Mouse (Mus musculus) inflammation-experienced regulatory T-cells, adult 6 months (primary cell): ENCODE measurements around the gene Sfmbt1. TPM values are rescaled to one million over a fixed set of nuclear protein-coding genes. Genes with fewer than 3 reads are reported as not detected.

ENCODE experiments used
- ATAC-seq: one replicate; pipeline ENCODE4 v1.8.0; 2017
- polyA plus RNA-seq, 3 experiments: library from polyadenylated mRNA; unstranded; fragments of 100-300 nt; shearing (Covaris generic); gene quantifications; one replicate each; pipeline ENCODE4 v1.2.1; 2017

The Sfmbt1 gene
- polyA plus RNA-seq, result 1 to 10 TPM; 7.1 to 9.9 (median 9.4) TPM

DNA sequence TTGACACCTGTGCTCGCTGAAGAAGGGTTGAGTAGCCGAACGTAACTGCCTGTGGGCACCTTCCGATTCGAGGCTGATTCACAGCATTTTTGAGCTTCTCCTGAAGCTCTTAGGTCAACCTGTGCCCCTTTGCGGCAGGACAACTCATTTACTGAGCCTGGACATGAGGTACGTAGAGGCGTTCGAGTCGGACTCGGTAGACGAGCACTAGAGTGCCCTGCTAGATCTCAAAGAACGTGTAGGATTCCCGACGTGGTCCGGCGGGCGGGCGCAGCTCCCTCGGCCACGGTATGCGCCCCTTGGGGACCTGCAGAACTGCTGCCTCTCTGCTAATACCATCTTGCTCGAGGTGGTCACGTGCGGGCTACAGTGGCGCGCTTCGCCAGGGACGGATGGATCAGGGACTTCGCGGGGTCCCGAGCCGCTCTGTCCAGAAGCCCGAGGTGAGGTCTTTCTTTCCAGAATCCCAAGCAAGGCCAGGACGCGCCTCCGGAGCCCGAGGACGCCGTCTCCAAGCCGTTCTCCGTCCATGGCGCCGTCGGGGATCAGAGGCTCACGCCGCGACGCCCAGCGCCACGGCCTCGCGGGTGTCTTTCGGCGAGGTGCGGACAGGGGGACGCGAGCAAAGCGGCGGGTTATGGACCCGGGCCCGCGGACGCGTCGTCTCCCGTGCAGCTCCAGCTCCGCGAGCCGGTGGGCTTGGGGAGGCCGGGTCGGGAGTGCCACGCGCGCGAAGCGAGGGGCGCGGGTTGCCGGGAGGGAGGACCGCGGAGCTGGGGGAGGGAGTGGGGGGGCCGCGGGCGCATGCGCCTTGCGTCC is at the start of gene Sfmbt1:
Gene Sfmbt1, plus strand, starts transcription at position 51 of the 819 bp plus-strand sequence.
- ATAC-seq, result peak; percentile 36

DNA sequence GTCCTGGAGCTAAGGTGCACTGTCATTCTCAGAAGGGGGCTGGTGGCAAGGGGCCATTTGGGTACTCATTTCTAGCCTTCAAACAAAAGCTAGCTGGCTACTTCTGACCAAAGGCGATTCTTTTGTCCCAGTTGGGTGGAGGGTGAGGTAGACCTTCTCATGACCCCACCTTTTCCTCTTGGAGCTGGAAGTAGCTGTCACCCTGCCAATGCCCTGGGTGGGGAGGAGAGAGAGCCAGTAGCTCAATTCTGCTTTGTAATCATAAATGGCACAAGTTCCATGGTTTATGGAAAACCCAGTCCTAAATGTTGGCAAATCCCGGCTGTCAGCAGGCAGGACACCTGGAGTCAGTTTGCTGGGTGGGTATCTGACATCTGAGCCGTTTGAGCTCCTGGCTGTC is 48.6 kb upstream of the Sfmbt1 start:
- ATAC-seq, result no peak

DNA sequence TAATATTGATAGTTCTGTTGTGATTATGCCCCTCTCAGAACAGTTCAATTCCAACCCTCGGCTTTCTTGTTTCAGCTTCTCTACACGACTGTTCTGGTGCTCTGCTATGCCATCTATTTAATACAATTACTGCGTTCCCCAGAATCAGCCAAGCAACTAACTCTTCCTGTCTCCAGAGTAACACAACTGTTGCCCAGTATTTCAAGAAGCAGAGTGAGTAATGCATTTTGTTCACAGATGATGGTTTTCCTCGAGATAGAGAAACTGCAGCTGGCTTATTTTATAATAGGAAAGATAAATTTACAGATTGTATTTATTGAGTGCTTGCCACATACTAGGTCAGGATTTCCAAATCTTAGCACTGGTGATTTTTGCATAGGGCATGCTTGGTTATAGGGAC is 48.0 kb upstream of the Sfmbt1 start:
- ATAC-seq, result no peak

DNA sequence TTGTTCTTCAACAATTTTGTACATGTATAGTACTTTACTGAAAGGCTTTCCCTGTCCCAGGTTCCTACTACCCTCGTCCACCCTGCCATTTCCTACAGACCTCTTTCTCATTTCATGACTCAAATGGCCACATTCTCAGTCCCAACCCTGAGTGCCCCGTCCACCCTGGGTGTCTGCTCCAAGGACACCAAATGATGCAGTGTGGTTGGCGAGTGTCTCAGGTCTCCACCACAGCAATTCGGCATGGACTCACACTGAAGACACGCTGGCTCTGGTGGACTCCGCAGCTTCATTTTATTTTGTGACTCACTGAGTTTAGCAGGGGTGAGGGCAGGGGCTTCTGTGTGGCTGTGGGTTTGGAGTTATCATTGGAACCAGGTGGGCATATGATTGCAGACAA is 44.5 kb upstream of the Sfmbt1 start:
- ATAC-seq, result no peak

DNA sequence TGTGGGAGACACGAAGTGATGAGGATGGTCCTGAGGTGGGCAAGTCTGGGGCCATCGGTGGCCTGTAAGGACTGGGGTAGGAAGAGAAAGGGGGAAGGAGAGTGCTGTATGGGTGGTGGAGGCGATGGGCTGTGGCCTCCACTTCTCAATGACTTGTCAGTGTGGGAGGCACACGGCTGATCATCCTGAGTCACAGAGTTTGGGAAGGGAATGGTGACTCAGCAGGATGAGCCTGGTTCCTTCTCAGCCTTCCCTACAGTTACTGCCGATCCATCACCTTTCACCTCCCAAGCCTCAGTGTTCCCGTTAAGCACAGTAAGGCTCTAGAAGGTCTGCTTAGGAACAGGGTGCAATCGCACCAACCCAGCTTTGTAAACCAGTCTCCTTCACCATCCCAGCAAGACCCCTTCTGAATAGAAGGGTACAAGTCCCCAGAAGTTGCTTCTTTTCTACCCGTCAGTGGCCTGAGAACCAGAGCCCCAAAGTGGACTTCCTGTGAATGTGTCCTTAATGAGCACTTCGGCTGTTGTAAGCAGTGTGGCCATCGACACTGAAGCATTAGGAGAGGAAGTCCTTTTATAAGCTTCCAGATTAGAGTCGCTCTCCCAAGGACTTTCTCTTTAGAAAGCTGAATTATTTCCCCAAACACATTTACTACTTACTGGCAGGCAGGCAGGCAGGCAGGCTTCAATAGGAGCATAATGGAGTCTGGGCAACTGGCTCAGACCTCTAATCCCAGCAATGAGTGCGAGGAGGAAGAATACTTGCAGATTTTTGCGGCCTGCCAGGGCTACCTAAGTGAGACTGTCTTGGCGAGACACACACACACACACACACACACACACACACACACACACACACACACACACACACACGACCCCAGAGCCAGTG is 43.3 kb upstream of the Sfmbt1 start:
- ATAC-seq, result no peak

DNA sequence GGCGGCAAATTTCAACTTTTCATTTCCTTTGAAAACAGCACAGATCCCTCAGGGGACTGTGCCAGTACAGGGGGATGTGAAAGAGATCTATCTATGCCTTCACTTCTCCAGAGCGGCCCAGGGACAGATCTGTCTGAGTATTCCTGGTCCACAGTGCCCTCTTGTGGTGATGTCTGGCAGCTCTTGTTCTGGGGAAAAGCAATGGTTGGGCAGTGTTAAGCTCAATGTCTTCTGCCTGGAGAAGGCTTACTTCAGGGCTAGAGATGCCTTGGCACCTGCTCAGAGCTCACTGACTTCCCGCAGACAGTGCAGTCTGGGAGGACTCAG is 42.7 kb upstream of the Sfmbt1 start:
- ATAC-seq, result peak; percentile 77

DNA sequence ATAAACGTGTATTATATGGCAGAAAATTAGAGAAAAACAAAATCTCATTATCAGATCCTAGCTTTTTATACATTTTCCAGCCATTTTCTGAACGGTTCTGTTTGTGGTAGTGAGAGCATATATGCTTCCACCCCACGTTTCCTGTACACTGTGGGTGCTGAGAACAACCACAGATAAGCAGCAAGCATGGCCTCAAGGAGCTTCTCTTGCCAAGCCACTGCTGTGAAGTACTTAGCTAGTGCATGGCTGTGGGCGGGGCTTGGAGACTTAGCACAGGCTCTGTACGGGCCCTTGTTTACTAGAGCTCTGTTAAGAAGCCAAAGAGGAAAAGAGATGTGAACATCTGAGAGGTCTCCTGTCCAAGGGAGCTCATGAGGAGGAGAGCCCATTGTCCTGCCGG is 39.7 kb upstream of the Sfmbt1 start:
- peak; percentile 83 for ATAC-seq

DNA sequence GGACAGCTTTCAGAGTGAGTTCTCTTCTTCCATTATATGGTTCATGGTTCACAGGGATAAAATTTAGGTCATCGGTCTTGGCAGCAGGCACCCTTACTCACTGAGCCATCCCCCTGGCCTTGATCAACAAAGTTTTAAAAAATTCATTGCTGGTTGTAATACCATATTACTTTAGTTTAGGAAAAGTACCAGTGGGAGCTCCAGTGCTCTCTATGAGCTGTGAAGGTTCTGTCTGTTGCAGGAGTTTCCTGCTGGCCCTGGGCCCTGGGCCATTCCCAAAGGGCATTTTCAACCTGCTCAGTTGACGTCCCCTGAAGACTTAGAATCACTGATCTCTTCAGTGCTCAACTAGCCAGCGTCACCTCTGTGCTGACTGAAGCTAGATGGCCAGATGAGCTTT is 32.5 kb upstream of the Sfmbt1 start:
- ATAC-seq, result no peak

DNA sequence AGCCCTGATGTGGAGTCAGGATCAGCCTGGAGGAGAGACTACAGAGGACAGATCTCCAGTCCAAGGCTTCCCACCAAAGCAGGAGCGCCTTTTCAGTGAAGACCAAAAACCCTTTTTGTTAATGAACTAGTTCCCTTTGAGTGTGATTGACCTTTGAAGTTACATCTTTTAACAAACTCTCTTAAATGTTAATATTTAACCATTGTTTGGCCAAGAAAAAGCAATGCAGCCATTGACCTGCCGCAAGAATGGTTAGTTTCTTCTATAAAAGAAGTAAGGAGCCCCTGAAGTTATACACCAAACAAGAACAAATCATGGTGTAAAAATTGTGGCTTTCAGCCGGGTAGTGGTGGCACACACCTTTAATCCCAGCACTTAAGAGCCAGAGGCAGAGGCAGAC is 24.0 kb upstream of the Sfmbt1 start:
- ATAC-seq, result no peak

DNA sequence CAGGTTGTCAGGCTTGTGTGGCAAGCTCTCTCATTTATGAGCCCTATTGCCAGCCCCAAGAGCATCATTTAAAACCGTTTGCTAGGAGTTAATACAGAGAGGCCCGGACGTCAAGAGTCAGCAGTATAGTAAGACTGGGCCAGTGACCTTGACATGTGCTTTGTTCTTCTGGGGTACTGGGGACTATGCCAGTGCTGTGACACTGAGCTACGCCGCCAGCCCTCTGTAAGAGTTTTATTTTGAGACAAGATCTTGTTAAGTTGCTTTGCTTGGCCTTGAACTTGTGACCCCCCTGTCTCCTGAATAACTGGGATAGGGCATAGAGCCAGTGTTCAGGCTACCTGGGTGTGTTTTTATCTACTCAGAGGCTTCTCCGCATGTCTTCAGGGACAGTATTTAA is 22.2 kb upstream of the Sfmbt1 start:
- no peak for ATAC-seq

DNA sequence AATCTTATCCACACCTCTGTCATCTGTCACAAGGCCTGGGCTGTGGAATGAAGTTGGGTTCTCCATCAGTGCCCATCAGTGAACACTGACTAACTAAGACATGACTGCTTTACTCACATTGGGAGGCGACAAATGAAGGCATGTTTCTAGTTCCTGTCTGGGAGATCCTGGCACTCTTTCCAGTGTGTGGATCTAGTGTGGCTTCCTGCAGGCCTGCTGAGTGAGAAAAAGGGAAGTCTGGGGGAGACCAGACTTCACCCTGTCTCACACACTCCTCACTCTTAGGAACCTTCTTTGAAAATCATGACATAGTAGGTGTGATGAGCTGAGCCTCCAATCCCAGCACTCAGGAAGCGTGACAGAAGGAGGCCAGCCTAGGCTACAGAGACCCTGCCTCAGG is 19.9 kb upstream of the Sfmbt1 start:
- no peak for ATAC-seq

DNA sequence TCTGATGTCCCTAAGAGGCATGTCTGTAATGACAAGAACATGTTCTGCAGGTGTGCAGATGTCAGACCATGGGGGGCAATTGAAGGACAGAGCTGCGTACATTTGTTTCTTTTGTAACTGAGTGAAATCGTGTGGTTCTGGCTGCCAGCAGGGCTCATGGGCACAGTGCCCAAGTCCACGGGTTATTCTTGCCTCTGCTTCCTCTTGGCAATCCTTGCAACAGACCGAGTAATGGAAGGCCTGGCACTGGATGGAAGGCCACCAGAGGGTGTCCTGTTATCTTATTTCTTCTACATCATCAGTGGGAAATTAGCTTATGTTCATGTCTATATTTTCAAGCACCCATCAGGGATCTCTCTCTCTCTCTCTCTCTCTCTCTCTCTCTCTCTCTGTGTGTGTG is 19.0 kb upstream of the Sfmbt1 start:
- no peak for ATAC-seq

DNA sequence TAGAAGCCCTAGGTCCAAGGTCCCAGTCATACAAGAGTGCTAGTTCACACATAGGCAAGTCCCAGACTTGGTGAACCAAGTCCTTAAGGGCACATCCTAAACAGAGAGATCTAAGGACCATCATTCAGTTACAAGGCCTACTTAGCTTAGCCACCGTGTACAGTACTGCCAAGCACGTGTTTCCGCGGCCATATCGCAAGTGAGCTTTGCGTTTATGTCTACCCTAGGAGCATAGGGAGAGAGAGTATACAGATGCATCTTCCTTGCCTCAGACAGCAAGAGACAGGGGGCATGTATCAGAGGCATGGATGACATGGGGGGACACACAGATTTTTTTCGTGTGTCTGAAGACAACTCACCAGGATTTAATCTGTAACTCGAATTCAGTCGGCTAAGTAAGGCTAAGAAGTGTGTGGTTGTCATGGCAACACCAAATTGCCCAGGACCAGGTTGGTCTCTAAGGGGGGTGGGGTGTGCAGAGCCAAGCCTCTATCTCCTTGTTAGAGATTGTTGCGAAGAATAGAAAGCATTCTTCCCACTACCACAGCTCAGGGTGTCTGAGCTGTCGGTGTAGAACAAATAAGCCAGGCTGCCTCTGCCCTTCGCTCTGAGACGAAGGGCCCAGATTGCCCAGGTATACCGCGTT is 17.1 kb upstream of the Sfmbt1 start:
- no peak for ATAC-seq

DNA sequence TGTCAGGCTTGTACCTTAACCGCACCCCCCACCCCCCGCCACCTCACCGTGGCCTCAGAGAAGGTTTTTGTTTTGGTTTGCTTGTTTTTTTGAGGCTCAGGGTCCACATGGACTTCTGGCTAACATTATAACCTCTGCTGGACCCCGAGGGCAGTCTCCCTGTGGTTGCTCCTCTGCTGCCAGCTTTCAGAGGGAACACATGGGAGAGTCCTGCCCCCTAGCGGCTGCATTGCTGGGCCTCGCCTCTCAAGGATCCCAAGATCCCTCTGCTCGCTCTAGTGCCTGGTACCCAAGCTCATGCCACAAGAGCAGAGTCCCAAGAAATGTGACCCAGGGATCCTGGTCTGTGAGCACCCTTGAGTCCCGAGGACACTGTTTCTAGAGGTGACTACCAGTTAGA is 15.0 kb upstream of the Sfmbt1 start:
- no peak for ATAC-seq

DNA sequence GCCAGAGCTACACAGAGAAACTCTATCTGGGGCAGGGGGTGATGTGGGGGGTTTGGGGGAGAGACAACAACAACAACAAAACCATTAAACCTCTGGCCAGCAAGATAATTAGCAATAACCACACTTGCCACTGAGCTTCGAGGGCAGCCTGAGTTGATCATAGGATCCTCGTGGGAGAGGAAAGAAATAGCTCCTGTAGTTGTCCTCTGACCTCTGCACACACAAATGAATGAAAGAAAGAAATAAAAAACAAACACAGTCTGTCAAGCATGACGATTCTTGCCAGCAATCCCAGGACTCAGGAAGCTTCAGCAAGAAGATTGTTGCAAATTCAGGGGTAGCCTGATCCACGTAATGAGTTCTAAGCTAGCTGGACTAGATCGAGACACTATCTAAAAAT is 12.1 kb upstream of the Sfmbt1 start:
- ATAC-seq, result no peak

DNA sequence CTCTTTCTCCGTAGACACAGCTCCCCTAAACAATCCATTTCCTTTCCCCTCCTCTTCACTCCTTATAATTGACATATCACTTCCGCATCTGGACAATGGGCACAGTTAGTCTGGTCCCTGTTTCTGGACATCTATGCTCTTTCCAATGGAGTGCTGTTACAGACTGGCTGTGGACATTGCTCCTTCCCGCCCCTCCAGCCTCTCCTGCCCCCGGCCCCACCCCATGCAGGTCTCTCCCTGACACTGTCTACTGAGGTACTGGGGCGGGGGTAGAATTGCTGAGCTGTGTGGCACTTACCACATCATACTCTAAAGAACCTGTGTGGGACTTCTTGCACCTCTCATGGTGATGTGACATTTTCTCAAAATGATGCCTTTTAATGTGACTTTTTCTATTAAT is 11.6 kb upstream of the Sfmbt1 start:
- no peak for ATAC-seq

DNA sequence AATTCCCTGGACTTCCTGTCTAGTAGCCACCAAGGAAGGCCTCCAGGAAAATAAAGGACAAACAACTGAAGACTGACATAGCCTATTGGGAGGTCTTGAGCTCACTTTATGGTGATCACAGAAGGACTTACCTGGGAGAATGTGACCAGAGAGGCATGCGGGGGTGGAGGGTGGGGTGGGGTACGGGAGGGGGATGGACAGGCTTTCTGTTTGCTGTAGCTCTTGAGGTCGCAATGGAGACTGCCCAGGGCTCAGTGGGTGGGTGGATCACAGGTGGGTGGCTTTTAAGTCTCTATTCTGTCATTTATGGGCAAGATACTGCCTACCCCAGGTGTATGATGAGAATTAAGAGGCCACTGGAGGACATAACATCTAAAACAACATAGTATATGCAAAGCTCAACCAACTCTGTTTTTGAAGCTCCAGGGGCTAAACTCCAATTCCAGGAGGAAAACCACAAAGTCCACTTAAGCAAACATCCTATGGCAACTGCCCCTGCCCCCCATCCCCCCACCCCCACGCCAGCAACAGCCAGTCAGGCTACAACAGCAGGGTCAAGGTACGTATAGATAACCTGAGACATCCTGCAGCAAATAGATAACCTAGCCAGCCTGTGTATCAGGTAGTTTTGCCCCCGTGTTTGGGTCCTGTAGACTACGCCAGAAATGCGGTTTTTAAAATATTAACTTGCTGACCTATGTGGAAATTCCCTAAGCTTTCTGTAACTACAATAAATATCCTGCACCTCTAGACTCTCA is 10.4 kb upstream of the Sfmbt1 start:
- no peak for ATAC-seq

DNA sequence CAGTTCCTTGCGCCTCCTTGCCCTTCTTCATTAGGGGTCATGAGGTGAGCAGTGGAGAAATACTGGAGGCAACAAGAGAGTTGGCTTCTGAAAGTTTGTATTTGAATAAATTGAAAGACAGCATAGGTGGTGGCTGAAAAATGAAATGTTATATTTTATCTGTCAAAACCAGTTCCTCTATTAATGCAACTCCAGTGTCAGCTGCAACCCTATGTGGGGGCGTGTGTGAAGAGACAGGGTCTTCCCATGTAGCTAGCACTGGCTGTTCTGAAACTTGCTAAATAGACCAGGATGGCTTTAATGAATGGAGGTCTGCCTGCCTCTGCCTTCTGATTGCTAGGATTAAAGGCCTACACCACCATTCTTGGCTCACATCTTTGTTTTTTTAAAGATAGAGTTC is 2.8 kb upstream of the Sfmbt1 start:
- ATAC-seq, result no peak

DNA sequence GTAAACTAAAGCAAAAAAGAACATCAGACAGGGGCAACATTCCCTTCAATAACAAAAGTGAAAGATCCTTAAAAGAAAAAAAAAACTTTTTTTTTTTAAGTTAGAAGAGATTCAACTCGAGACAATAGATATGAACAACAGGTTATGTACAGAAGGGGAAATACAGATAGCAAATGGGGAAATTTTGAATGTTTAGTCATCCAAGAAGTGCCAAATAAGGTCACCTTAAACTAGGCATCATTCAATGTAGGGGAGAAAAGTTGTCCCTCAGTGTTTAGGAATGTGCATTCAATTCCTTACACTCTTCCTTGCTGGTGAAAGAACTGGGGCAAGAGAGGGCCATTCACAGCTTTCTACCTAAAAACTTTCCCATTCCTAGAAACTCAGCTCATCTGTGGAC is 880 bp upstream of the Sfmbt1 start:
- no peak for ATAC-seq

DNA sequence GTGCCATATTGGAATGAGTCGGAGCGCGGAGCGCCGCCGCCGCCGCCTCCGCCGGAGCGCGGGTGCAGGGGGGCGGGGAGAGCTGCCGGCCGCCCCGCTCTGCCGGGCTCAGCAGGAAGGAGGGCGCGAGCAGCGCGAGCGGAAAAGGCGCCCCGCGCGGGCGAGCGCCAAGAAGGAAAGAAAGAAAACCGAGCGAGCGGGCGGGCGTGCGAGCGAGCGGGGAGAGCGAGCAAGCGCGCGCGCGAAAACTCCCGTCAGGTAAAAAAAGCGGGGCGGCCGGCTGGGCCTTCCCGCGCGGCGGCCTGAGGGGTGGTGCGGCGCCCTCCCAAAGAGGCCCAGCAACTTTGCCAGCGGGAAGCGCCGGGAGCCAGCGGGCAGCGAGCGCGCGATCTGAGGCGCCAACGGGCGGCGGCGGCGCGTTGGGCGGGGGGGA is 985 bp downstream of the Sfmbt1 start:
- peak; percentile 61 for ATAC-seq

DNA sequence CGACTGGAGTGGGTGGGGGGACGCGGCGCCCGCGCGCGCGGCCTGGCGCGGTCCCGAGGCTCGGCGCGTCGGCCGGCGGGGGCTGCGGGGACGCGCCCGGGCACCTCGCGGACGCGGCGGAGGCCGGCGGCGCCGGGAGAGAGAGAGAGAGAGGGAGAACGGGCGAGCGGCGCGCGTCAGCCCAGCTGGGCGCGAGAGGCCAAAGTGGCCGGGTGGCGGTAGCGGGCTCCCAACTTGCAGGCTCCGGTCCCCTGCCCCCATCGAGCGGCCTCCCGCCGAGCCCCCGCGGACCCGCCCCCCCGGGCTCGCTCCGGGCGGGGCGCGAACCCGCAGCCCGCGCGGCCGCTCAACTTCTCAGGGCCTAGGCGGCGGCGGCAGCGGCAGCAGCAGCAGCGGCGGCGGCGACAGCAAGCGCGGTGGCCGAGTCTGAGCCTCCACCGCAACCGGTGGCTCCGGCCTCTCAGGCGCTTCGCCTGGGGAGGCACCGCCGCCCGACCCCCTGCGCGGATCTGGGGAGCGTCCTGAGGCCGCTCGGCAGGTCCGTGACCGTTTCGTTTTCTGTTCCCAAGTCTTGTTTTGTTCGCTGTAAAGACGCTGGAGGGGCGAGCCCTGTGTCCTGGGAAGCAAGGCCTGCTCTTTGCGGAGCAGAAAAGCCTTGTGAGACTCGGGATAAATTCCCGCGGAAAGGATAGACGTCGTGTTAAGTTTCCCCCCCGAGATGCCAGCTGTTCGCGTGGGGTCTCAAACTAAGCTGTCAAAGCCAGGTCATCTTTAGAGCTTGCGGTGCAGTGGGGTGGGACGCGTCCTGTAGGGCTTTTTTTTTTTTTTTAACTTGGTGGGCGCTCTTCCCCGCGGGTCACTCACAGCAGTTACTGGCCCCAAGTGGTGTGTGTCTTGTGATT is 1.7 kb downstream of the Sfmbt1 start:
- ATAC-seq, result peak; percentile 8

DNA sequence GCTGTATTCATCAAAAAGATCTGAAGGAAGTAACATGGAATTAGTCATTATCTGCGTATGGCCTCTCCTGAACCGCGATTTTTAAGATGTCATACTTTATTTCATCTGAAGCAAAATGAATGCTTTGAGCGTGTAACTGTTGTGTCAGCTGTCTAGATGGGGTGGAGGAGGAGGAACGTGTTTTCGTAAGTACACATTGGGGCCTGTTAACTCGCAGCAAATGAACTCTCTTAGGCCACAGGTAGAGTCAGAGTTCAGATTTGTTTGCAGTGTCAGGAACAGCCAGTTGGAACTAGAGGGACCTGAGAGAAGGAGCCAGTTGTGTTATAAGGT is 2.3 kb downstream of the Sfmbt1 start:
- peak; percentile 43 for ATAC-seq
